Mouse (Mus musculus) gastrocnemius, postnatal 4 days (tissue): Measurements from ENCODE around the gene Dnajb13. TPM values are rescaled to one million over a fixed set of nuclear protein-coding genes. Genes with fewer than 3 reads are reported as not detected.

Experiments used
- DNase-seq, 2 experiments: peaks; one replicate each; pipeline ENCODE4 v3.0.0; 2021 to 2022; ENCODE audit warnings: low spot score in 2 of 2, mixed read lengths in 2 of 2
- total RNA-seq, 2 experiments: library from RNA; stranded (reverse); gene quantifications; 2 replicates each; pipeline ENCODE4 v1.2.3; 2021

Gene Dnajb13
- total RNA-seq, 2 experiments from 2014 or later = 0.18 to 0.20 TPM

GRCm38 (mm10) chr7:100508670-100509069 lies 6.1 kb downstream of the Dnajb13 start:
- no peak for DNase-seq

- DNase-seq = no peak
Measured at GRCm38 (mm10) chr7:100506494-100506893, 8.3 kb downstream of the Dnajb13 start.

GRCm38 (mm10) chr7:100504740-100505487 lies 9.8 kb downstream of the Dnajb13 start:
- DNase-seq = no peak

- DNase-seq = no peak
Measured at GRCm38 (mm10) chr7:100503076-100503475, 11.7 kb downstream of the Dnajb13 start.

- no peak for DNase-seq
Measured at GRCm38 (mm10) chr7:100502374-100502922, 12.3 kb downstream of the Dnajb13 start.

- no peak for DNase-seq
Measured at GRCm38 (mm10) chr7:100501844-100502373, 12.9 kb downstream of the Dnajb13 start.

GRCm38 (mm10) chr7:100501027-100501843 lies 13.5 kb downstream of the Dnajb13 start:
- DNase-seq = no peak

- no peak for DNase-seq
Measured at GRCm38 (mm10) chr7:100500276-100500977, 14.3 kb downstream of the Dnajb13 start.

- no peak for DNase-seq
Measured at GRCm38 (mm10) chr7:100499465-100499864, 15.3 kb downstream of the Dnajb13 start.

GRCm38 (mm10) chr7:100497982-100498381 lies 16.8 kb downstream of the Dnajb13 start:
- DNase-seq = no peak

GRCm38 (mm10) chr7:100497402-100497801 lies 17.4 kb downstream of the Dnajb13 start:
- DNase-seq = no peak

GRCm38 (mm10) chr7:100496791-100497190 lies 18.0 kb downstream of the Dnajb13 start:
- DNase-seq = no peak

- no peak for DNase-seq
Measured at GRCm38 (mm10) chr7:100496371-100496770, 18.4 kb downstream of the Dnajb13 start.

GRCm38 (mm10) chr7:100495581-100496251 lies 19.0 kb downstream of the Dnajb13 start:
- DNase-seq = no peak

- no peak for DNase-seq
Measured at GRCm38 (mm10) chr7:100495042-100495441, 19.7 kb downstream of the Dnajb13 start.

- no peak for DNase-seq
Measured at GRCm38 (mm10) chr7:100494415-100494831, 20.3 kb downstream of the Dnajb13 start.

- no peak for DNase-seq
Measured at GRCm38 (mm10) chr7:100493484-100494414, 21.0 kb downstream of the Dnajb13 start.

- DNase-seq = peak; percentile 68 to 84
Measured at GRCm38 (mm10) chr7:100493117-100493483, 21.7 kb downstream of the Dnajb13 start, which contains the start of gene Ucp2. Gene Ucp2, plus strand, starts transcription at chr7:100493337.

GRCm38 (mm10) chr7:100492391-100493116 lies 22.2 kb downstream of the Dnajb13 start:
- peak in 1 of 2 experiments; percentile 48 for DNase-seq
